Comparison of ENCODE assay signal across 8 mouse cellular contexts in genomic region chr2:151979470-151980354, GRCm38 (mm10). TPM values are rescaled to one million over a fixed set of nuclear protein-coding genes. Genes with fewer than 3 reads are reported as not detected.
DNase-seq lines count a peak whose midpoint lies in the region; ATAC-seq and TF ChIP-seq lines count a peak whose summit lies in the region.

Fam110a (minus strand) TSS chr2:151980219.

- no peaks in the 10 kb centered on the region for H3K27me3 ChIP-seq in Patski
- 0 out of 2 replicates have a peak, but pooled peaks cover 1% of the 10 kb centered on the region for H3K27me3 ChIP-seq in hindbrain, embryonic 13.5 days

- no peak for DNase-seq in Patski (ENCODE audit: low read depth, low spot score)
- DNase-seq in cerebellum, postnatal 25 days, result peak; percentile 85 to 92
- DNase-seq in frontal cortex, postnatal 25 days (ENCODE audit: low spot score in 2 of 2), result peak; percentile 82 to 87
- DNase-seq in layer of hippocampus, postnatal 14 days (ENCODE audit: low spot score in 2 of 2), result peak; percentile 88 to 94
- peak; percentile 97 for DNase-seq in lung, postnatal 10 days
- DNase-seq in ovary, postnatal 14 days (ENCODE audit: low spot score), result peak; percentile 79
- peak; percentile 76 to 81 for DNase-seq in thymus, postnatal 10 days (ENCODE audit: low spot score in 2 of 2)

- H3K9ac ChIP-seq in hindbrain, embryonic 13.5 days, result peak within 1 kb of the TSS; percentile 87

- H3K4me1 ChIP-seq in hindbrain, embryonic 13.5 days (replicated peaks), result peaks cover 42% of the 10 kb centered on the region

- WGBS in hindbrain, embryonic 13.5 days, result under 1% methylated on average over 46 of the region's 46 CpGs

- ATAC-seq in Patski, result peak; percentile 89
- ATAC-seq in hindbrain, embryonic 13.5 days (ENCODE audit: low FRiP score), result peak; percentile 90

- no peaks in the 10 kb centered on the region for H3K9me3 ChIP-seq in hindbrain, embryonic 13.5 days

- no peaks in the 10 kb centered on the region for H3K36me3 ChIP-seq in hindbrain, embryonic 13.5 days

- peak within 1 kb of the TSS; percentile 87 for H3K4me2 ChIP-seq in hindbrain, embryonic 13.5 days

- H3K27ac ChIP-seq in hindbrain, embryonic 13.5 days, result peak within 1 kb of the TSS; percentile 63

- CTCF ChIA-PET in Patski (lab: Charles Lee), result no interaction called here

- POLR2A ChIA-PET in Patski (lab: Charles Lee), result interaction anchor here (0.7 to 1.4 kb wide), 3 partner anchors 14 to 65 kb away, joined by 3 read pairs; no protein-coding TSS in a partner anchor

- peak within 1 kb of the TSS; percentile 74 for H3K4me3 ChIP-seq in hindbrain, embryonic 13.5 days

- in situ Hi-C loops in Patski (cut with MboI; ENCODE audit: low pct_unique_long_range_greater_than_20kb), result loop anchor here (5.0 kb wide), 1 partner anchor 62 kb away; no protein-coding TSS in a partner anchor

- TF ChIP-seq CTCF in Patski (IDR thresholded peaks at IDR 0.05), result no peak

RNA-seq across cellular contexts. Expression of gene Fam110a, which starts in this region (rescaled TPM):
- polyA plus RNA-seq in Patski (2021), result 34.6 TPM
- 68.1 and 71.4 TPM in 2 replicates for polyA plus RNA-seq in hindbrain, embryonic 13.5 days (2015; fragmentation: Nextera tagmentation; extraction: Ambion mirVana)
- total RNA-seq in layer of hippocampus, postnatal 14 days (2021), result 1 to 10 TPM; 8.2 to 9.5 TPM
